25 mouse cellular contexts compared by ENCODE assay signal in the genomic region with DNA sequence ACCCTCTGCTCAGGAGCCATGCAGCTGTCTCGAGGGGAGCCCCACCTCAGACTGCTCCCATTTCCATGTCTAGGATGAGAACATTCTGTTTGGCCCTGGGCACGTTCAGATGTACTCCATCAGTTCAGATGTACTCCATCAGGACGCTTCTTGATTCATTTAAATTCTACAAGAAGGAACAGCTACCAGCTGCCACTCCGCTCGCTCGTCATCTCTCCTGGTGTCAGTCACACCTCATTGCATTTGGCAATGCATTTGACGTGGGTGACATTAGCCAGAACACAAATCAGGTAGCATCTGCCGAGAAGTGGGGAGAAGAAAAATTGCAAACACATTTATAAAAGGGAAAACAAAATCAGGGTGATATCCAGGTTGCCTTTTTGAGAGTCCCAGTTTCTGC.
DNase-seq lines count a peak whose midpoint lies in the region; ATAC-seq and TF ChIP-seq lines count a peak whose summit lies in the region.
"Had no signal": no experiment of that assay in that cellular context is flagged by ENCODE, and none has a peak within 500 bp of the region (broad histone marks: within the 10 kb centered on the region; RNA-seq: fewer than 3 reads in every experiment).

No protein-coding gene starts in this region.

- DNase-seq in cerebellum, postnatal 10 days: peak; percentile 49 to 50
- DNase-seq in cerebellum, adult 11-12 months: no peak
- DNase-seq in hindbrain, postnatal 0 days (ENCODE audit: low spot score): peak; percentile 46
- DNase-seq in hindbrain, embryonic 11.5 days (ENCODE audit: low spot score): no peak
- peak; percentile 34 for DNase-seq in midbrain, postnatal 0 days (ENCODE audit: low spot score)
- no peak for DNase-seq in midbrain, embryonic 14.5 days
- no peak for DNase-seq in spleen, postnatal 36 days (ENCODE audit: low spot score in 2 of 2)
- DNase-seq in heart, adult 2 months: no peak
- DNase-seq: gastrocnemius, postnatal 36 days; heart, postnatal 10 days; kidney, adult 18-20 months; kidney, postnatal 10 days; liver; liver, postnatal 0 days; spleen, adult 18-20 months had no signal

- H3K79me2 ChIP-seq in heart, adult 2 months (replicated peaks; ENCODE audit: control insufficient read depth, insufficient read depth, low read length): no peaks in the 10 kb centered on the region

- intact Hi-C loops in heart, adult 2 months (cut with DNase I): loop anchor here (5.0 kb wide), 1 partner anchor 124 kb away; no protein-coding TSS in a partner anchor

- H3K36me3 ChIP-seq in hindbrain, postnatal 0 days (ENCODE audit: insufficient read depth, low read length): no peaks in the 10 kb centered on the region
- no peaks in the 10 kb centered on the region for H3K36me3 ChIP-seq in hindbrain, embryonic 11.5 days (ENCODE audit: control insufficient read depth, insufficient read depth, low read length)
- H3K36me3 ChIP-seq in midbrain, postnatal 0 days (ENCODE audit: insufficient read depth, low read length): no peaks in the 10 kb centered on the region
- H3K36me3 ChIP-seq in midbrain, embryonic 14.5 days (ENCODE audit: control insufficient read depth, insufficient read depth, low read length): no peaks in the 10 kb centered on the region
- H3K36me3 ChIP-seq in heart, adult 2 months (ENCODE audit: control insufficient read depth, insufficient read depth, low read length): no peaks in the 10 kb centered on the region
- H3K36me3 ChIP-seq: embryonic facial prominence, embryonic 10.5 days; G1E; heart, embryonic 10.5 days; hindbrain, embryonic 15.5 days; midbrain, embryonic 12.5 days; neural tube, embryonic 15.5 days had no signal

- no peak overlapping the region for H3K4me2 ChIP-seq in hindbrain, postnatal 0 days (ENCODE audit: low read depth, low read length)
- no peak overlapping the region for H3K4me2 ChIP-seq in hindbrain, embryonic 11.5 days (replicated peaks; ENCODE audit: low read depth, low read length)
- no peak overlapping the region for H3K4me2 ChIP-seq in midbrain, postnatal 0 days (ENCODE audit: low read depth, low read length, poor library complexity, severe bottlenecking)
- no peak overlapping the region for H3K4me2 ChIP-seq in midbrain, embryonic 14.5 days (ENCODE audit: low read length)
- H3K4me2 ChIP-seq: hindbrain, embryonic 15.5 days; midbrain, embryonic 12.5 days; neural tube, embryonic 15.5 days had no signal

- no peaks in the 10 kb centered on the region for H3K27me3 ChIP-seq in hindbrain, postnatal 0 days (ENCODE audit: insufficient read depth, low read length)
- H3K27me3 ChIP-seq in hindbrain, embryonic 11.5 days (ENCODE audit: control insufficient read depth, insufficient read depth, low read length): no peaks in the 10 kb centered on the region
- no peaks in the 10 kb centered on the region for H3K27me3 ChIP-seq in midbrain, postnatal 0 days (ENCODE audit: insufficient read depth, low read length)
- H3K27me3 ChIP-seq in midbrain, embryonic 14.5 days (ENCODE audit: control insufficient read depth, insufficient read depth, low read length): no peaks in the 10 kb centered on the region
- H3K27me3 ChIP-seq in heart, adult 2 months (ENCODE audit: control insufficient read depth, insufficient read depth, low read length): no peaks in the 10 kb centered on the region
- H3K27me3 ChIP-seq: hindbrain, embryonic 15.5 days; midbrain, embryonic 12.5 days; neural tube, embryonic 15.5 days had no signal

- H3K9me3 ChIP-seq in hindbrain, postnatal 0 days (ENCODE audit: low read length): no peaks in the 10 kb centered on the region
- no peaks in the 10 kb centered on the region for H3K9me3 ChIP-seq in hindbrain, embryonic 11.5 days (ENCODE audit: control insufficient read depth, low read length)
- H3K9me3 ChIP-seq in midbrain, postnatal 0 days (ENCODE audit: low read length): no peaks in the 10 kb centered on the region
- no peaks in the 10 kb centered on the region for H3K9me3 ChIP-seq in midbrain, embryonic 14.5 days (ENCODE audit: control insufficient read depth, low read length)
- H3K9me3 ChIP-seq: embryonic facial prominence, embryonic 10.5 days; heart, embryonic 10.5 days; hindbrain, embryonic 15.5 days; midbrain, embryonic 12.5 days; neural tube, embryonic 15.5 days had no signal

- peaks cover 12% of the 10 kb centered on the region for H3K4me1 ChIP-seq in hindbrain, postnatal 0 days (ENCODE audit: insufficient read depth, low read length)
- 0 out of 2 replicates have a peak, but pooled peaks cover 4% of the 10 kb centered on the region for H3K4me1 ChIP-seq in hindbrain, embryonic 11.5 days (replicated peaks; ENCODE audit: control insufficient read depth, insufficient read depth, low read length)
- peaks cover 3% of the 10 kb centered on the region; the same call in 1 of the 2 replicates for H3K4me1 ChIP-seq in midbrain, postnatal 0 days (ENCODE audit: insufficient read depth, low read length)
- peaks cover 24% of the 10 kb centered on the region for H3K4me1 ChIP-seq in midbrain, embryonic 14.5 days (ENCODE audit: control insufficient read depth, insufficient read depth, low read length)
- no peaks in the 10 kb centered on the region for H3K4me1 ChIP-seq in heart, adult 2 months (ENCODE audit: control insufficient read depth, insufficient read depth, low read length)

- H3K27ac ChIP-seq in hindbrain, postnatal 0 days: no peak overlapping the region
- H3K27ac ChIP-seq in hindbrain, embryonic 11.5 days (ENCODE audit: low read depth, low read length): no peak overlapping the region
- H3K27ac ChIP-seq in midbrain, postnatal 0 days (ENCODE audit: low read depth, low read length): no peak overlapping the region
- no peak overlapping the region for H3K27ac ChIP-seq in midbrain, embryonic 14.5 days (replicated peaks; ENCODE audit: low read depth, low read length)
- H3K27ac ChIP-seq in heart, adult 2 months: no peak overlapping the region
- H3K27ac ChIP-seq: embryonic facial prominence, embryonic 10.5 days; heart, embryonic 10.5 days; hindbrain, embryonic 15.5 days; left cerebral cortex, adult 2 months; macrophage; midbrain, embryonic 12.5 days; neural tube, embryonic 15.5 days had no signal

- no peak overlapping the region for H3K4me3 ChIP-seq in hindbrain, postnatal 0 days (ENCODE audit: low read length)
- H3K4me3 ChIP-seq in hindbrain, embryonic 11.5 days (ENCODE audit: low read depth, low read length): no peak overlapping the region
- H3K4me3 ChIP-seq in midbrain, postnatal 0 days (ENCODE audit: low read depth, low read length): no peak overlapping the region
- H3K4me3 ChIP-seq in midbrain, embryonic 14.5 days (replicated peaks; ENCODE audit: low read depth, low read length): no peak overlapping the region
- no peak overlapping the region for H3K4me3 ChIP-seq in heart, adult 2 months
- H3K4me3 ChIP-seq: embryonic facial prominence, embryonic 10.5 days; heart, embryonic 10.5 days; hindbrain, embryonic 15.5 days; left cerebral cortex, adult 2 months; midbrain, embryonic 12.5 days; myocyte; neural tube, embryonic 15.5 days had no signal

- TF ChIP-seq POLR2A in heart, adult 2 months (IDR thresholded peaks at IDR 0.05; ENCODE audit: insufficient read depth, low read depth, low read length): no peak

- no peak overlapping the region for H3K9ac ChIP-seq in hindbrain, postnatal 0 days (replicated peaks; ENCODE audit: low read length)
- no peak overlapping the region for H3K9ac ChIP-seq in hindbrain, embryonic 11.5 days (ENCODE audit: low read depth, low read length)
- no peak overlapping the region for H3K9ac ChIP-seq in midbrain, postnatal 0 days (replicated peaks; ENCODE audit: low read length, poor library complexity, severe bottlenecking)
- no peak overlapping the region for H3K9ac ChIP-seq in midbrain, embryonic 14.5 days (replicated peaks; ENCODE audit: low read length)
- no peak overlapping the region for H3K9ac ChIP-seq in heart, adult 2 months (ENCODE audit: low read depth, low read length)
- H3K9ac ChIP-seq: hindbrain, embryonic 15.5 days; liver, postnatal 0 days; midbrain, embryonic 12.5 days; neural tube, embryonic 15.5 days had no signal

- ATAC-seq in hindbrain, postnatal 0 days: no peak
- no peak for ATAC-seq in hindbrain, embryonic 11.5 days (ENCODE audit: low FRiP score)
- ATAC-seq in midbrain, postnatal 0 days (ENCODE audit: low FRiP score): no peak
- no peak for ATAC-seq in midbrain, embryonic 14.5 days (ENCODE audit: low FRiP score, low TSS enrichment)
- ATAC-seq: CD4-positive, CD25-positive, alpha-beta regulatory T cell, adult 4 months; liver, postnatal 0 days had no signal

- whole genome bisulfite sequencing in hindbrain, postnatal 0 days: 51% methylated on average over 8 of the region's 8 CpGs
- 78% methylated on average over 8 of the region's 8 CpGs for WGBS in hindbrain, embryonic 11.5 days
- 72% methylated on average over 8 of the region's 8 CpGs for WGBS in midbrain, postnatal 0 days
- 68% methylated on average over 8 of the region's 8 CpGs for WGBS in midbrain, embryonic 14.5 days
- WGBS in heart, adult 2 months: 75% methylated on average over 8 of the region's 8 CpGs

- TF ChIP-seq EP300 in heart, adult 2 months (IDR thresholded peaks at IDR 0.05; ENCODE audit: insufficient read depth, low read depth, low read length): no peak

- TF ChIP-seq CTCF in hindbrain, postnatal 0 days (IDR thresholded peaks at IDR 0.05; ENCODE audit: low read depth): no peak
- no peak for TF ChIP-seq CTCF in midbrain, postnatal 0 days (IDR thresholded peaks at IDR 0.05)
- no peak for TF ChIP-seq CTCF in heart, adult 2 months (IDR thresholded peaks at IDR 0.05)

Comparison
In these comparisons a context has a peak if more than half of its experiments do, and no peak if none do; other contexts are left out.
1. DNase-seq: peak in cerebellum, postnatal 10 days (2 of 2), hindbrain, postnatal 0 days (single experiment) and midbrain, postnatal 0 days (single experiment); none in cerebellum, adult 11-12 months (single experiment), hindbrain, embryonic 11.5 days (single experiment), midbrain, embryonic 14.5 days (single experiment), spleen, postnatal 36 days (0 of 2) and heart, adult 2 months (0 of 2).